Mouse (Mus musculus) heart, embryonic 14.5 days (tissue): ENCODE measurements around the gene Shb. TPM values are rescaled to one million over a fixed set of nuclear protein-coding genes. Genes with fewer than 3 reads are reported as not detected.

Experiments
- ATAC-seq: fragments of 200-750 bp; cut with Nextera tagmentation; 2 replicates; pipeline ENCODE4 v1.8.0; 2017; ENCODE audit warnings: low read depth, moderate TSS enrichment; ENCODE audit not compliant: insufficient number of reproducible peaks, insufficient read depth, low FRiP score
- H3K27ac ChIP-seq, 2 experiments: fragments of 200-500 bp in 1 of 2; fragments of 300-500 bp in 1 of 2; sonication (generic) in 1 of 2; replicated peaks in 1 of 2; 2 replicates each; pipeline ENCODE4 v1.5.1; 2012 to 2014; ENCODE audit warnings: low read depth in 2 of 2, low read length in 2 of 2, control low read depth in 1 of 2, mild to moderate bottlenecking in 1 of 2, mixed read lengths in 1 of 2; ENCODE audit not compliant: control insufficient read depth in 1 of 2, insufficient read depth in 1 of 2
- H3K27me3 ChIP-seq: fragments of 300-500 bp; sonication (generic); 2 replicates; pipeline ENCODE4 v1.6.1; 2014; ENCODE audit warnings: mild to moderate bottlenecking, low read length, control low read depth; ENCODE audit not compliant: control insufficient read depth, insufficient read depth
- H3K36me3 ChIP-seq: fragments of 300-500 bp; sonication (generic); 2 replicates; pipeline ENCODE4 v1.6.1; 2014; ENCODE audit warnings: mild to moderate bottlenecking, control low read depth, low read length, mixed read lengths; ENCODE audit not compliant: control insufficient read depth, insufficient read depth
- H3K4me1 ChIP-seq, 2 experiments: fragments of 200-500 bp in 1 of 2; fragments of 300-500 bp in 1 of 2; sonication (generic) in 1 of 2; 2 replicates each; pipeline ENCODE4 v1.6.1; 2012 to 2014; ENCODE audit warnings: low read length in 2 of 2, control low read depth in 1 of 2, mixed read lengths in 1 of 2; ENCODE audit not compliant: control insufficient read depth in 2 of 2, insufficient read depth in 2 of 2
- H3K4me2 ChIP-seq: fragments of 300-500 bp; sonication (generic); 2 replicates; pipeline ENCODE4 v1.6.1; 2014; ENCODE audit warnings: mild to moderate bottlenecking, low read length
- H3K4me3 ChIP-seq, 2 experiments: fragments of 200-500 bp in 1 of 2; fragments of 300-500 bp in 1 of 2; sonication (generic) in 1 of 2; 2 replicates each; pipeline ENCODE4 v1.5.1; 2012 to 2014; ENCODE audit warnings: low read length in 2 of 2, mild to moderate bottlenecking in 2 of 2, control low read depth in 1 of 2, low read depth in 1 of 2, moderate library complexity in 1 of 2; ENCODE audit not compliant: control insufficient read depth in 1 of 2, insufficient read depth in 1 of 2
- H3K9ac ChIP-seq: fragments of 300-500 bp; sonication (generic); 2 replicates; pipeline ENCODE4 v1.6.1; 2014; ENCODE audit warnings: mild to moderate bottlenecking, low read length
- H3K9me3 ChIP-seq: fragments of 300-500 bp; sonication (generic); 2 replicates; pipeline ENCODE4 v1.6.1; 2016; ENCODE audit warnings: low read length, control low read depth; ENCODE audit not compliant: control insufficient read depth
- whole genome bisulfite sequencing: fragments of 180-500 bp; shearing (Covaris S2); extraction: QIAGEN DNeasy Blood & Tissue Kit; methylation state at CpG from one replicate; pipeline ENCODE4 v1.1.7; 2014; 5-methylcytosine and 5-hydroxymethylcytosine counted together
- polyA plus RNA-seq: library from polyadenylated mRNA; unstranded; fragments of >200 nt; fragmentation: Nextera tagmentation; extraction: Ambion mirVana; gene quantifications from 2 replicates; pipeline ENCODE4 v1.2.1, GENCODE M21; 2014

The Shb gene
- polyA plus RNA-seq, 1 experiment from 2014 or later = 19.0 TPM

DNA sequence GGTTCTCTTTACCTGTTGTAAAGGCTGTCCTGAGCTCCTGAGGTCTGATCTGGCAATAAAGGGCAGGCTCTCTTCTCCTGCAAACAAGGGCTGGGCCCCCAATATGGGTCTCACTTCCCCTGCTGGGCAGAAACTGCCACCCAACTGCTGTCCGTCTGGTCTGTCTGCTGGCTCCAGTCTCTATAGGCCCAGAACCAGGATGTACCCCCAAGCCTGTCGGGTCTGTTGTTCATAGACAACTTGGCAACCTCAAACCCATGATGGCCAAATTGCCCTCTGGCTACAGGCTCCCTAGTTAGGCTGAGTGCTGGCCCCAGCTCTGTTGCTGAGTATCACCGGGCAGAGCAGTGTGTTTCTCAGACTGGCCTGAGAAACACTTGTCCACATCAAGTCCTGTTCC lies 100.5 kb downstream of the Shb start:
- WGBS = 90% methylated on average over 3 of the region's 3 CpGs
- no peak for ATAC-seq
- H3K36me3 ChIP-seq = peaks cover 21% of the 10 kb centered on the region
- no peak overlapping the region for H3K9ac ChIP-seq
- H3K4me3 ChIP-seq = no peak overlapping the region
- no peak overlapping the region for H3K4me2 ChIP-seq
- no peaks in the 10 kb centered on the region for H3K9me3 ChIP-seq
- H3K4me1 ChIP-seq = peaks cover 20 to 29% of the 10 kb centered on the region in 2 experiments
- H3K27ac ChIP-seq = no peak overlapping the region
- H3K27me3 ChIP-seq = no peaks in the 10 kb centered on the region

DNA sequence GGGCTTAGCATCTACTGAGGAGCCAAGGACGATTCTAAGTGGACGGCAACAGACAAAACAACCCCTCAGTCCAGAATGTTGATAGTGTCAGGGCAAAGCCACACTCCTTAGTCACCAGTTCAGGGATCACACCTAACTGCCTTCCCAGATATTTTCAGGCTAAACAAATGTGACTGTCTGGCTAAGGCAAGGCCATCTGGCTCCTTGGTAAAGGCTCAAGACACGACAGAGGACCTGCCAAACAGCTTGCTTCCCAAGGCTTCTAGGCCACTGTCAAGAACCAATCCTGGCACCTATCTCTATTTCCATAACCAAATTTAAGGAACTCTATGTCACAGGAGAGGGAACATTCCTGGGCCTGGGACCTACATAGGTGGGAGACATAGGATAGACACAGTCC lies 101.0 kb downstream of the Shb start:
- H3K9me3 ChIP-seq = no peaks in the 10 kb centered on the region
- ATAC-seq = no peak
- no peak overlapping the region for H3K27ac ChIP-seq
- peaks cover 15 to 25% of the 10 kb centered on the region in 2 experiments for H3K4me1 ChIP-seq
- no peaks in the 10 kb centered on the region for H3K27me3 ChIP-seq
- no peak overlapping the region for H3K4me3 ChIP-seq
- no peak overlapping the region for H3K9ac ChIP-seq
- peaks cover 21% of the 10 kb centered on the region for H3K36me3 ChIP-seq
- WGBS = 83% methylated on average over 3 of the region's 3 CpGs
- no peak overlapping the region for H3K4me2 ChIP-seq

GRCm38 (mm10) chr4:45429451-45429850 lies 102.8 kb downstream of the Shb start:
- no peaks in the 10 kb centered on the region for H3K9me3 ChIP-seq
- no peak overlapping the region for H3K4me2 ChIP-seq
- no peaks in the 10 kb centered on the region for H3K27me3 ChIP-seq
- WGBS = 81% methylated on average over 7 of the region's 7 CpGs
- H3K9ac ChIP-seq = no peak overlapping the region
- H3K36me3 ChIP-seq = peaks cover 28% of the 10 kb centered on the region
- no peak for ATAC-seq
- no peak overlapping the region for H3K4me3 ChIP-seq
- H3K27ac ChIP-seq = no peak overlapping the region
- H3K4me1 ChIP-seq = peaks cover 4 to 8% of the 10 kb centered on the region in 2 experiments; a peak in 3 of 4 replicates

DNA sequence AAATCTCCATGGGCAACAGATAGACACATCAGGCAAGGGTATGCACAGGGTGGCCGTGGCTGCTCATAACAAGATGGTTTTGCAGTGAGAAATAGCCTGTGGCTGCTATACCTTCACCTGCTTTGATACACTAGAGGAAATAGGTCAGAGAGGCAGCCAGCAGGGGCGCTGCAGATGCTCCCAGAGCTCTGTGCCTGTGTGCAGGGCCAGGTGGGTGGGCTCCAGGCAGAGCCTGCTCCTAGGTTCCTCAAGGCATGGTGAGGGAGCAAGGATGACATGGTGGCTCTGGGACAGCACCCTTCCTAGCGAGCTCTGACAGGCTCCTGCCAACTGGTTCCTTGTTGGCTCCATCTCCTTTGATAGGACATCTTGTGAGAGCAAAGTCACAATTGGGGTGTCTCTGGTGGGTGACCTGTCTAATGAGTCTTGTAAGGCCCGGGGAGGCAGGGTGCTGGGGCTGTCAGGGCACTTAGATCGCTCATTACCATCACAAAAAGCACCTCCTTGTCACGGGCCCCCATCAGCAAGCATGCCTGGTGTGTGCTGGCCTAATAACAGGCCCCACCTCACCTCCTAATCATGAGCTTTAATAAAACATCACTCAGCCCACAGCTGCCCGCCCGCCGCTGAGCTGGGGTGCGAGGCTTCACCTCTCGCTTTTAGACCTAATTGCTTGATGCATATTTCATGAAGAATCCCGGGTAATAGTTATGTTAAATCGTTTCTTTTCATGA lies 105.4 kb downstream of the Shb start:
- H3K27ac ChIP-seq = no peak overlapping the region
- H3K4me3 ChIP-seq = no peak overlapping the region
- no peak overlapping the region for H3K4me2 ChIP-seq
- peaks cover 32% of the 10 kb centered on the region for H3K36me3 ChIP-seq
- 81% methylated on average over 13 of the region's 13 CpGs for WGBS
- no peaks in the 10 kb centered on the region for H3K27me3 ChIP-seq
- ATAC-seq = no peak
- no peak overlapping the region for H3K9ac ChIP-seq
- no peaks in the 10 kb centered on the region for H3K9me3 ChIP-seq
- peaks cover 13 to 24% of the 10 kb centered on the region in 2 experiments; a peak in 3 of 4 replicates for H3K4me1 ChIP-seq

DNA sequence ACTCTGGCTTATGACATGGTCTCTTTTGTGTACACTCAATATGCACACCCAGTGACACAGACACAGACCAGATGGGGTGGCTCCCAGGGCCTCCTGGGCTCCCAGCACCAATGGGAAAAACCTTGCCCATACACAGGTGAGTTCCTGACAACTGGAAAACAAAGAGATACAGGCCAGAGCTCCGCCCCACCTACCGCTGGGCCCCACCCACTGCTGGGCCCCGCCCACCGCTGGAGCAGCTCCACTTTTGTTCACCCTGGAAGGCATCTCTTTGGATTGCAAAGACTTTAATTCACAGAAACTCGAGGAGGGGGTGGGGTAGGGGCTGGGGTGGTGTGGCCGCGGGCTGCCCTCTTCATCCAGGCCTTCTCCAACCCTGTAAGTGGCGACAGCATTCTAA lies 108.9 kb downstream of the Shb start:
- Histone ChIP-seq H3K4me3 (no peak overlapping the region), H3K27ac (peak overlapping the region in 1 of 2 experiments; percentile 68; a peak in 1 of 4 replicates), H3K36me3 (peaks cover 19% of the 10 kb centered on the region; the same call in 1 of the 2 replicates), H3K4me1 (peaks cover 19 to 29% of the 10 kb centered on the region in 2 experiments), H3K4me2 (no peak overlapping the region), H3K27me3 (no peaks in the 10 kb centered on the region), H3K9ac (no peak overlapping the region; the same call in 1 of the 2 replicates), H3K9me3 (no peaks in the 10 kb centered on the region)
- ATAC-seq = no peak
- WGBS = 41% methylated on average over 8 of the region's 8 CpGs

DNA sequence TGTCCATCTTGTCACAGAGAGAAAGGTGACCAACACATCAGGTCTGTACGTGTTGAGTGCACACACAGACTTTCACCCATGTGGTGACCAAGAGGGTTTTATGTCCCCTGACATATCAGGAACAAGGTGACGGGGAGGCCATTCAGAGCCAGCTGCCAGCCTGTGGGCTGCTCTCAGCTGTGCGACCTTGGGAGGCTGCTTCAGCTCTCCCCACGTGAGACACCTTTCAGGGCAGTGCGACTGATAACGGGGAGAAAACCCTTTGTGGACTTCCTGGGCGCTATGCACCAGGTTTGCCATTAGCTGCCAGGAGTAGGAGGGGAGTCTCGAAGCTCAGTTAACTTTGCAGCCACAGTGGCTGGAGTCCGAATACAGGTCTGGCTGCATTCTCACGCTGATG lies 109.6 kb downstream of the Shb start:
- Histone ChIP-seq H3K9ac (peak overlapping the region; percentile 42; the same call in 1 of the 2 replicates), H3K27me3 (no peaks in the 10 kb centered on the region)

DNA sequence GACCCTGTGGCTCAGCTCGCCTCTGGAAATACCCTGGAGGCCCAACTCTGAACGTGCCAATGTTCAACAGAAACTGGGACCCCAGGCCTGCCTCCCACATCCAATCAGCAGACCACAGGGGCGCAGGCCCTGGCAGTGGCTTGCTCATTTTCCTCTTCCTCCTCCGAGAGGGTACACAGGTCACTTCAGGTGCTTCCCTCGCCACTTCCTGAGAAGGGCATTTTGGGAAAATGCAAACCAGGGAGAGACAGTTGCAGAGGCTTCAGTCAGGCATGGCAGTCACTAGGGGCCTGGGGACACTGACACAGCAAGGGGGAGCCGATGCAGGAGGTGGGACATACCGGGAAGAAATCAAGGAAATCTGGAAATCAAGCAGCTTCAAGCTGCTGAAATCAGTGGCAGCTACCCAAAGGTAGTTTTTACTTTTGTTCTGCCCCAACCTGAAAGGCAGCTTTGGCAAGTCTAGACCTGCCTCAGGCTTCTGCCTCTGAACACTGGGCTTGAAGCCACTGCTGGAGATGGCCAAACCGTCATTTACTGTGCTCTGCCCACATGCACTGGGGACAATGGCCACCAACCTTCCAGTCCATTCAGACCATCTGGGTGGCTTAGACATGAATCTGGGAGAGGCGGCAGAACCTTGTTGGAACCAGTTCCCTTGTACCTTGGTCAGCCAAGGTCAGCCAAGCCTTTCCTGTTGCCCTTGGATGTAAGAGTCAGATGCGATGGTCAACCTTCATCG lies 110.6 kb downstream of the Shb start:
- H3K27me3 ChIP-seq = no peaks in the 10 kb centered on the region
- H3K9ac ChIP-seq = peak overlapping the region; percentile 25; the same call in 1 of the 2 replicates
- peaks cover 19 to 35% of the 10 kb centered on the region in 2 experiments for H3K4me1 ChIP-seq
- H3K27ac ChIP-seq = peak overlapping the region in 1 of 2 experiments; percentile 6; a peak in 1 of 4 replicates
- peaks cover 19% of the 10 kb centered on the region; the same call in 1 of the 2 replicates for H3K36me3 ChIP-seq
- no peak overlapping the region for H3K4me2 ChIP-seq
- ATAC-seq = no peak
- 86% methylated on average over 11 of the region's 11 CpGs for WGBS
- H3K4me3 ChIP-seq = no peak overlapping the region
- no peaks in the 10 kb centered on the region for H3K9me3 ChIP-seq

More for the DNA sequence above, 109.6 kb downstream of the Shb start:
- no peak overlapping the region for H3K4me2 ChIP-seq
- peak overlapping the region; percentile 58 to 68 for H3K27ac ChIP-seq
- ATAC-seq = no peak
- no peak overlapping the region for H3K4me3 ChIP-seq
- 54% methylated on average over 10 of the region's 10 CpGs for WGBS
- H3K36me3 ChIP-seq = peaks cover 19% of the 10 kb centered on the region; the same call in 1 of the 2 replicates
- peaks cover 19 to 35% of the 10 kb centered on the region in 2 experiments for H3K4me1 ChIP-seq
- H3K9me3 ChIP-seq = no peaks in the 10 kb centered on the region
